Mouse (Mus musculus): ENCODE measurements at regions not wholly inside any gene's neighbourhood (a gene's known extent, or its start where the extent isn't known, plus 50 kb on each side); places are given as distances from the start of the nearest gene placed in this dataset.

- peak; percentile 72 for TF ChIP-seq EP300 (IDR thresholded peaks at IDR 0.05; ENCODE audit: insufficient read depth, low read depth, low read length)
- TF ChIP-seq CTCF (IDR thresholded peaks at IDR 0.05; ENCODE audit: low read depth, low read length): no peak
- TF ChIP-seq POLR2A (IDR thresholded peaks at IDR 0.05; ENCODE audit: insufficient read depth, low read length): no peak
These were observed 439.4 kb downstream of the Rps24 start for GRCm38 (mm10) chr14:24926086-24927048.
